ENCODE assay signal across 31 mouse cellular contexts in genomic region chr19:11808452-11808851, GRCm38 (mm10). TPM values are rescaled to one million over a fixed set of nuclear protein-coding genes. Genes with fewer than 3 reads are reported as not detected.
"Had no signal": no experiment of that assay in that cellular context is flagged by ENCODE, and none has a peak within 500 bp of the region (broad histone marks: within the 10 kb centered on the region; RNA-seq: fewer than 3 reads in every experiment).

No protein-coding gene starts in this region.

- DNase-seq: kidney, adult 8-10 months; kidney, postnatal 10 days; kidney, postnatal 36 days; left cerebral cortex, postnatal 4 days; liver, embryonic 13.5 days; lung, adult 2 months; lung, postnatal 14 days; lung, postnatal 4 days; midbrain, embryonic 14.5 days; right cerebral cortex, adult 18-20 months; right cerebral cortex, postnatal 14 days; spleen, adult 18-20 months; thymus, adult 18-20 months; thymus, postnatal 36 days had no signal

- H3K4me1 ChIP-seq: limb, embryonic 12.5 days; limb, embryonic 15.5 days; liver, embryonic 13.5 days had no signal

- H3K4me3 ChIP-seq: kidney, embryonic 15.5 days; limb, embryonic 12.5 days; limb, embryonic 15.5 days; liver, embryonic 13.5 days had no signal

- H3K27me3 ChIP-seq: kidney, embryonic 15.5 days; limb, embryonic 12.5 days; limb, embryonic 15.5 days; liver, embryonic 13.5 days had no signal

- H3K9me3 ChIP-seq: kidney, embryonic 15.5 days; limb, embryonic 12.5 days; limb, embryonic 15.5 days; liver, embryonic 13.5 days had no signal

- H3K4me2 ChIP-seq: kidney, embryonic 15.5 days; limb, embryonic 12.5 days; limb, embryonic 15.5 days; liver, embryonic 13.5 days; midbrain, embryonic 11.5 days had no signal

- H3K9ac ChIP-seq: kidney, embryonic 15.5 days; limb, embryonic 12.5 days; limb, embryonic 15.5 days; liver, embryonic 13.5 days had no signal

- H3K36me3 ChIP-seq: kidney, embryonic 15.5 days; limb, embryonic 12.5 days; limb, embryonic 15.5 days; liver, embryonic 13.5 days had no signal

- H3K27ac ChIP-seq: kidney, embryonic 15.5 days; limb, embryonic 12.5 days; limb, embryonic 15.5 days; liver, embryonic 13.5 days had no signal

RNA-seq across cellular contexts. Expression of gene Olfr1417, which starts 30.6 kb away (rescaled TPM):
- total RNA-seq: layer of hippocampus, adult 8-10 months; layer of hippocampus, postnatal 10 days; left cerebral cortex, adult 8-10 months; left cerebral cortex, postnatal 14 days; left cerebral cortex, postnatal 4 days; midbrain, postnatal 0 days had no signal
- polyA plus RNA-seq: kidney, embryonic 15.5 days; limb, embryonic 12.5 days; limb, embryonic 15.5 days; liver, embryonic 13.5 days; liver, embryonic 16.5 days; lung, adult 2 months; lung, embryonic 16.5 days; midbrain, embryonic 11.5 days; neural tube, embryonic 11.5 days; testis, adult 2 months had no signal

RNA-seq across cellular contexts. Expression of gene Olfr1418, which starts 52.4 kb away (rescaled TPM):
- total RNA-seq: layer of hippocampus, adult 8-10 months; layer of hippocampus, postnatal 10 days; left cerebral cortex, adult 8-10 months; left cerebral cortex, postnatal 14 days; left cerebral cortex, postnatal 4 days; megakaryocyte-erythroid progenitor cell, adult 5-6 weeks; midbrain, postnatal 0 days had no signal
- polyA plus RNA-seq: kidney, embryonic 15.5 days; limb, embryonic 12.5 days; limb, embryonic 15.5 days; liver, embryonic 13.5 days; liver, embryonic 16.5 days; lung, adult 2 months; lung, embryonic 16.5 days; midbrain, embryonic 11.5 days; midbrain, embryonic 14.5 days; midbrain, postnatal 0 days; neural tube, embryonic 11.5 days; neural tube, embryonic 14.5 days; stomach, embryonic 16.5 days; testis, adult 2 months; urinary bladder, adult 2 months had no signal
